Mouse (Mus musculus): ENCODE measurements at regions not wholly inside any gene's neighbourhood (a gene's known extent, or its start where the extent isn't known, plus 50 kb on each side); places are given as distances from the start of the nearest gene placed in this dataset.

- no peak for TF ChIP-seq ZKSCAN1 (IDR thresholded peaks at IDR 0.05; ENCODE audit: low read depth, low read length)
- TF ChIP-seq NELFE (IDR thresholded peaks at IDR 0.05; ENCODE audit: low read depth, low read length): no peak
- TF ChIP-seq CTCF (IDR thresholded peaks at IDR 0.05 in 2 of 3, conservative IDR thresholded peaks at IDR 0.05 in 1 of 3; ENCODE audit: control insufficient read depth in 1 of 3, insufficient read depth in 1 of 3, low read depth in 2 of 3, low read length in 3 of 3, poor library complexity in 1 of 3, severe bottlenecking in 1 of 3): no peak
- TF ChIP-seq SIN3A (IDR thresholded peaks at IDR 0.05; ENCODE audit: low read length): no peak
- TF ChIP-seq POLR2A (IDR thresholded peaks at IDR 0.05; ENCODE audit: control insufficient read depth in 1 of 2, insufficient read depth in 1 of 2, low read depth in 1 of 2, low read length in 2 of 2, poor library complexity in 1 of 2): no peak
- TF ChIP-seq RAD21 (IDR thresholded peaks at IDR 0.05; ENCODE audit: low read depth, low read length): no peak
- no peak for TF ChIP-seq KAT2A (conservative IDR thresholded peaks at IDR 0.05; ENCODE audit: low read depth, low read length)
- TF ChIP-seq JUND (IDR thresholded peaks at IDR 0.05; ENCODE audit: low read depth, low read length): no peak
- no peak for TF ChIP-seq CHD1 (IDR thresholded peaks at IDR 0.05; ENCODE audit: low read depth, low read length)
- no peak for TF ChIP-seq ZMIZ1 (IDR thresholded peaks at IDR 0.05; ENCODE audit: low read depth, low read length)
- no peak for TF ChIP-seq MXI1 (IDR thresholded peaks at IDR 0.05; ENCODE audit: low read depth, low read length)
- TF ChIP-seq SMC3 (IDR thresholded peaks at IDR 0.05; ENCODE audit: low read depth, low read length): no peak
These were observed 236.3 kb downstream of the Mef2c start for GRCm38 (mm10) chr13:83740101-83740500.
